Mouse (Mus musculus): ENCODE data around the gene Fcgr4.

DNA sequence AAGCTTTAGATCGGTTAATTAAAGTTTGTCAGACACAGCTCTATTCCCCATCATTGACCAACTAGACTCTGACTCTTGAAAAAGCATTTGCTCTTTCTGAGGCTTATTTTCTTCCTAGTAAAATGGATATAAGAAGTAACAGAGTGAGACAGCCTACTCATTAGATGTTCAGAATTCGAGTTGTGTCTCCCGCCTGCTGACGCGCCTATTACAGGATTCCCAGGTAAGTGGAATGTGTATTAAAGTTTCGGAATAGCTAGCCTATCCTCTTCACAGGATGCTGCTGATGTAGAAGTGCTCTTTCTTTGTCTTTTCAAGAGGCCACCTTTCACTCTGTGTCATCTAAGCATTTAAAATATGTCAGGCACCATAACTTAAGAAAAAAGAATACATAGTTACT, 20.4 kb downstream of the Fcgr4 start:
- TF ChIP-seq POLR2A (IDR thresholded peaks at IDR 0.05; ENCODE audit: low read depth, low read length) (no peak), CTCF (IDR thresholded peaks at IDR 0.05; ENCODE audit: extremely low read depth, insufficient read depth, insufficient read length, insufficient replicate concordance) (no peak)

Measured in spleen, adult 2 months (tissue).